Mouse (Mus musculus) urinary bladder, adult 18-20 months (tissue): Measurements from ENCODE around the gene Mettl26.
A peak's percentile ranks its signal among the peaks of the same experiment; 100 is the strongest.

Experiments
- DNase-seq, 2 experiments: peaks; one replicate each; pipeline ENCODE4 v3.0.0; 2022; ENCODE audit warnings: low spot score in 2 of 2, mixed read lengths in 2 of 2

Mettl26 gene

DNA sequence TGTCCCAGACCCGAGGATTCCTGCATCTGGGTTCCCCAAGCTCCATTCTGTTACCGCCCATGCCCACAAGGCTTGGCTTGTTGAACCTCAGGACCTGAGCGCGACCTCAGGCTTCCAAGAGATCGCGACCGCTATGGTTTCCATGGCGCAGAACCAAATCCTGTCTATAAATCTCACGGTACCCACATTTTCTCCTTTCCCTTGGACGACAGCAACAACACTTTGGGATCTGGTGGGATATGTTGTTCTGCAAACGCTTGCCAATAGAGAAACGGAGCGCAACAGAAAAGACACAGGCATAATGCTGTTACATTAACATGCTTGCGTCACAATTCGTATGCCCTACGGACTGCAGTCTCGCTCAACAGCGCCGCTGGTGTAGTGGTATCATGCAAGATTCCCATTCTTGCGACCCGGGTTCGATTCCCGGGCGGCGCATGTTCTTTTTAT lies at the start of gene Mettl26:
TSS of gene Mettl26 (plus strand) at position 354 of the 450 bp plus-strand sequence.
- peak; percentile 91 to 95 for DNase-seq

DNA sequence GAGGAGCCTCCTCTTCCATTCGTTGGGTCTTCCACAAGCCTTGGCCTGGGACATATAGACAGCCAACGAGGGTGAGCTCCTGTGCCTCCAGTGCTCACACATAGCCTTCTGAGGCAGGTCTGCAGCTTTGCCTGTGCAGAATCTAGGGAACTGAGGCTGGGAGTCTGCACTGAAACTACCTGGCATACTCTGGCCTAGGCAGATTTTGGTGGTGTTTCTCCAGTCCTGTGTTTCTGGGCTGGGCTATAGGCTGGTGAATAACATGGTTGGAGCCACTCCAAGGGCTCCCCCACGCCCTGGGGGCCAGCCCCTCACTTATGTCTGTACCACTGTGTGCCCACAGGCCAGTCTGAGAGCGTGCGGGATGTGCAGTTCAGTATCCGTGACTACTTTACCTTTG lies 49.6 kb upstream of the Mettl26 start:
- no peak for DNase-seq

DNA sequence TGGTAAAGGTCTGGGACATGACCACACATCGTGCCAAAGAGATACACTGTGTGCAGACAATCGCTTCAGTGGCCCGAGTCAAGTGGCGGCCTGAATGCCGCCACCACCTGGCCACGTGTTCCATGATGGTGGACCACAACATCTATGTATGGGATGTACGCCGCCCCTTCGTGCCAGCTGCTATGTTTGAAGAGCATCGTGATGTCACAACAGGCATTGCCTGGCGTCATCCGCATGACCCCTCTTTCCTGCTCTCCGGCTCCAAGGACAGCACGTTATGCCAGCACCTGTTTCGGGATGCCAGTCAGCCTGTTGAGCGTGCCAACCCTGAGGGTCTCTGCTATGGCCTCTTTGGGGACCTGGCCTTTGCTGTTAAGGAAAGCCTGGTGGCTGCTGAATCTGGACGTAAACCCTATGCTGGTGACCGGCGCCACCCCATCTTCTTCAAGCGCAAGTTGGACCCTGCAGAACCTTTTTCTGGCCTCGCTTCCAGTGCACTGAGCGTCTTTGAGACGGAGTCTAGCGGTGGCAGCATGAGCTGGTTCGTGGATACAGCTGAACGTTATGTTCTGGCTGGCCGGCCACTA lies 48.8 kb upstream of the Mettl26 start:
- no peak for DNase-seq

DNA sequence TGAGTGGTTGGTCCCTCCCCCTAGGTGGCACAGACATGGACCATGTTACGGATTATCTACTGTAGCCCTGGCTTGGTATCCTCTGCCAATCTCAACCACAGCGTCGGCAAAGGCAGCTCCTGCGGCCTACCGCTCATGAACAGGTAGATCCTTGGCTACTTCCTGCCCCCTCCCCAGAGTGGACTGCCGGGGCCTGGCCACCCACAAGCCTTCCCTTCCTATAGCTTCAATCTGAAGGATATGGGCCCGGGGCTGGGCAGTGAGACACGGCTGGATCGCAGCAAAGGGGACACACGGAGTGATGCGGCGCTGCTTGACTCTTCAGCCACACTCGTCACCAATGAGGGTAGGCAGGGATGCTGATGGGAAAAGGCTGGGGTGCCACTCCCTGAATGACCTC lies 47.9 kb upstream of the Mettl26 start:
- DNase-seq = no peak

DNA sequence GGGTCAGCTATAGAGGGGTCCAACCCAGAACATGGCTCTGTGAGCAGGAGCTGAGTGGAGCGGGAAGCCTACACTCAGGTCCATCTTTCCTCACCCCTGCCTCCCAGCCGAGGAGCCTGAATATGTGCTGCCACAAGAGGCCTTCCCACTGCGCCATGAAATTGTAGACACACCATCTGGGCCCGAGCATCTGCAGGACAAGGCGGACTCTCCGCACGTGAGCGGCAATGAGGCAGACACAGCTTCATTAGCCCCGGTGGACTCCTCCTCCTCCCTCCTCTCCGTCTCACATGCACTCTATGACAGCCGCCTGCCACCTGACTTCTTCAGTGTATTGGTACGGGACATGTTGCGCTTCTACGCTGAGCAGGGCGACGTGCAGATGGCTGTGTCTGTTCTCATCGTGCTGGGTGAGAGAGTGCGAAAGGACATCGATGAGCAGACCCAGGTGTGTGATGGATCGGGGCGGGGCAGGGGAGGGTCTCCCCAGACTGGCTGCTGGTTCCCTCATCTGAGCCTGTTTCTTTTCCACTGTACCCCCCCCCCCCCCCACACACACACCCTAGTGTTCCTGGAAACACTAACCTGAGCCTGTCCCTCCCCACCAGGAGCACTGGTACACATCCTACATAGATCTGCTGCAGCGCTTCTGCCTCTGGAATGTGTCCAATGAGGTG lies 47.2 kb upstream of the Mettl26 start:
- no peak for DNase-seq

DNA sequence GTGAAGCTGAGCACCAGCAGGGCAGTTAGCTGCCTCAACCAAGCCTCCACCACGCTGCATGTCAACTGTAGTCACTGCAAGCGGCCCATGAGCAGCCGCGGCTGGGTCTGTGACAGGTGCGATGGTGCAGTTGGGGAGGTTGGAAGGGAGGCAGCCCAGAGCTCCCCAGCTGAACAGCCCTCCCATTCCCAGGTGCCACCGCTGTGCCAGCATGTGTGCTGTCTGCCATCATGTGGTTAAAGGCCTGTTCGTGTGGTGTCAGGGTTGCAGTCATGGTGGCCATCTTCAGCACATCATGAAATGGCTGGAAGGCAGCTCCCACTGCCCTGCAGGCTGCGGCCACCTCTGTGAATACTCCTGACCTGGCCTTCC lies 46.7 kb upstream of the Mettl26 start:
- no peak for DNase-seq

DNA sequence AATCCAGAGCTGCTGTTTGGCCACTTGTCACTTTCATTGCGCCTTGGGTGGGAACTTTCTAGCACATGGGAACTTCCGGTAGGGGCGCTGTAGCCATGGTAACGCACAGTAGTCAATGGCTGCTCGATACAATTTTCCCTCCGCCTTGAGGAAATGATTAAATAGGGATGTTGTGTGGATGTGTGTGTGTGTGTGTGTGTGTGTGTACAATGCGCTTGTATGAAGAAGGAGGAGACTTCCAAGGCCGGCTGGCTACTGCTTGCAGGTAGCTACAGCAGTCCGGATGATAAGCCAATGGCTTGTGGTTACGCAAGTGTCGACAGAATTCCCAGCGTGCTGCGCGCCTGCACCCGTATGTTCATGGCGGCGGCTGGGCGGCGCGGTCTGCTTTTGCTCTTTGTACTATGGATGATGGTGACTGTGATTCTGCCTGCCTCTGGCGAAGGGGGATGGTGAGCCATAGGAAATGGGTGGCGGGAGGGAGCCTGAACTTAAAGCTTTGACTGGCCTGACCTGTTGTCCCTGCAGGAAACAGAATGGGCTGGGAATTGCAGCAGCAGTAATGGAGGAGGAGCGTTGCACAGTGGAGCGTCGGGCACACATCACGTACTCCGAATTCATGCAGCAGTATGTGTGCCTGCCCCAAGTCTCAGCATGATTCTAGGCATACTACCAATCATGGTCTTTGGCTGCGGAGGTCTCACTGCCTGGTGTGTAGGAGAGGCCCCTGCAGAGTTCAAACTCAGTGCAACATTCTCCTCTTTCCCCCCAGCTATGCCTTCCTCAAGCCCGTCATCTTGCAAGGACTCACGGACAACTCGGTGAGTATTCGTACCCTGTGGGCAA lies 45.9 kb upstream of the Mettl26 start, which contains the start of gene Jmjd8:
TSS of gene Jmjd8 (plus strand) at position 156 of the 846 bp plus-strand sequence.
- DNase-seq = peak; percentile 65 to 66

DNA sequence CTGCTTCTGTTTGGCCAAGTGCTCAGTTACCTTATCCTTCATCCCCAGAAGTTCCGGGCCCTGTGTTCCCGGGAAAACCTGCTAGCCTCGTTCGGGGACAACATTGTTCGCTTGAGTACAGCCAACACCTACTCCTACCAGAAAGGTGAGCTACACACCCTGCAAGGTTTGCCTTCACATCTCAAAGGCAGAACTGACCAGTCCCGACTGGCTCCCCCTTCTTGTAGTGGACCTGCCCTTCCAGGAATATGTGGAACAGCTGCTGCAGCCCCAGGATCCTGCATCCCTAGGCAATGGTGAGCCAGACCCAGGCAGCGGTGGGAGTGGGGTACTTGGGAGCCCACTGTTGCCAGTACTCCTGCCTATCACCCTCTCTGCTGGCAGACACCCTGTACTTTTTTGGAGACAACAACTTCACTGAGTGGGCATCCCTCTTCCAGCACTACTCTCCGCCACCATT lies 45.3 kb upstream of the Mettl26 start:
- peak in 1 of 2 experiments; percentile 18 for DNase-seq

DNA sequence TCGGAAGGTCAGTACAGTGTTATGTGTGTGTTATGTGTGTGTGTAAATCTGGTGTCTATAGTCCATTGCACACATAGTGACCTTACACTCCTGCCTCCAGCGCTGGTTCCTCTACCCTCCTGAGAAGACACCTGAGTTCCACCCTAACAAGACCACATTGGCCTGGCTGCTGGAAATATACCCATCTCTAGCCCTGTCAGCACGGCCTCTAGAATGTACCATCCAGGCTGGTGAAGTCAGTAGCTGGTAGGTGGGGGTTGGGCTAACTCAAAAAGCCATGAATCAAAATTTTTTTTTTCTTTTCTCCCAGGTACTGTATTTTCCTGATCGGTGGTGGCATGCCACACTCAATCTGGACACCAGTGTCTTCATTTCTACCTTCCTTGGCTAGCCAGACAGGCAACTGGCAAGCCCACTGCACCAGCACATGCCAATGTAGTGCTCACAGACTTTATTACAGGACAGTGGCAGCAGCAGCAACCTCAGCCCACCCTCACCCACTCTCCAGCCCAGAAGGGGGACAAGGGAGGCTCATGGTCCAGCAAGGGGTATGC lies 44.6 kb upstream of the Mettl26 start:
- DNase-seq = no peak

DNA sequence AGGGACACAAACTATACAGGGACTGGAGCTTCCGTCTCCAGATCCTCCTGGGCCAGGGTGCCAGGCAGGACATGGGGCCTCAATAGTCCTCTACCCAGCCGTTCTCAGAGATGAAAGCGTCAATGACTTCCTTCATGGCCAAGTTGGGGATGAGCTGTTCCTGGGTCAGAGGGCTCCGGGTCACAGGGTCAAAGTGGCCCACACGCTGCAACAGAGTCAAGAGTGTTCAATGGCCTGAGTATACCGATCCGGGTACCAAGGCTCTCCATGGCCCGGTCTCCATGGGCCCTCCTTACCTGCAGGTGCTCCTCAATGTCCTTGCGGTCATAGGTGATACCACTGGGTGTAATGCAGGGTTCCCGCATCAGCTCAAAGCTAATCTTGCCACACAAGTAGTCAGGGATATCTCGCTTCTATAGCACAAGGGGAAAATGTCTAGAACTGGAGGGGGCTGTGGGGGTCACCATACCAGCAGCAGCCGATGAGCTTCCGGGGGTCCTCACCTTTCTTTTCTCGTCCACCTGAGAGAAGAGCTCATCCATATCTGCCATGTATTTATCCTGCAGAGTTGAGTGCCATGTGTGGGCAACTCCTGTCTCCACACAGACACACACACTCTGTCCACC lies 44.0 kb upstream of the Mettl26 start:
- DNase-seq = no peak

DNA sequence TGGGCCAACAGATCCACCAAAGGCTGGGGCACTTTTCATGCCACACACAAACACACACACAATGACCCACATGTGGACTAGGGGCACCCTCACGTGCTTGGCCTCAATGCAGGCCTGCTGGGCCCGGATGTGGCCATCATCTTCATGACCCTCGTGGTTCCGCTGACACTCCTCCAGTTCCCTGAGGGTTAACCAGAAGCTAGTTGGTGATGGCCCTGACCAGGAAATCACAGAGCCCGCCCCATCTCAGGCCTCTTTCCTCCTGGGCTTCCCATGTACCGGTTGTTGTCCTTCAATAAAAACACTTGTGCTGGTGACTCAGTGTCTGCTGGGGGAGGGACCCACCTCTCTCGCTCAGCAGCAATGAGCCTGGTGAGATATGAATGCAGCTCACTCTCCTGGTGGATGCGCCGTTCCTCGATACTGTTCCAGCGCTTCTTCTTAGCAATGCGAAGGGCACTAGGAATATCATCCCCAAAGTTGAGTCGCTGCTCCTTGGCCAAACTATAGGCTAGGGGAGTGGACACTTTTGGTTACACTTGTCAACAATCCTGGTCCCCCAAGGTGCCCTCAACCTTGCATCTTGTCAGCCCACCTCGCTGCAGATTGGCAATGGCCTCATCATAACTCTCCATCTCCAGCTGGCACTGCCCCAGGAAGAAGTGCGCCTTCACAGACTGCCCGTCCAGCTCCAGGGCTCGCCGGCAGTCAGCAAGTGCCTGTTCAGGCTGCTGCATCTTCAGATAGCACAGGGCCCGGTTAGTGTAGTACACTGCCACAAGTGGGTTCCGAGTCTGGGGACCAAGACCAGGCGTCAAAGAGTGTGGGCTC lies 43.2 kb upstream of the Mettl26 start:
- DNase-seq = peak in 1 of 2 experiments; percentile 31

DNA sequence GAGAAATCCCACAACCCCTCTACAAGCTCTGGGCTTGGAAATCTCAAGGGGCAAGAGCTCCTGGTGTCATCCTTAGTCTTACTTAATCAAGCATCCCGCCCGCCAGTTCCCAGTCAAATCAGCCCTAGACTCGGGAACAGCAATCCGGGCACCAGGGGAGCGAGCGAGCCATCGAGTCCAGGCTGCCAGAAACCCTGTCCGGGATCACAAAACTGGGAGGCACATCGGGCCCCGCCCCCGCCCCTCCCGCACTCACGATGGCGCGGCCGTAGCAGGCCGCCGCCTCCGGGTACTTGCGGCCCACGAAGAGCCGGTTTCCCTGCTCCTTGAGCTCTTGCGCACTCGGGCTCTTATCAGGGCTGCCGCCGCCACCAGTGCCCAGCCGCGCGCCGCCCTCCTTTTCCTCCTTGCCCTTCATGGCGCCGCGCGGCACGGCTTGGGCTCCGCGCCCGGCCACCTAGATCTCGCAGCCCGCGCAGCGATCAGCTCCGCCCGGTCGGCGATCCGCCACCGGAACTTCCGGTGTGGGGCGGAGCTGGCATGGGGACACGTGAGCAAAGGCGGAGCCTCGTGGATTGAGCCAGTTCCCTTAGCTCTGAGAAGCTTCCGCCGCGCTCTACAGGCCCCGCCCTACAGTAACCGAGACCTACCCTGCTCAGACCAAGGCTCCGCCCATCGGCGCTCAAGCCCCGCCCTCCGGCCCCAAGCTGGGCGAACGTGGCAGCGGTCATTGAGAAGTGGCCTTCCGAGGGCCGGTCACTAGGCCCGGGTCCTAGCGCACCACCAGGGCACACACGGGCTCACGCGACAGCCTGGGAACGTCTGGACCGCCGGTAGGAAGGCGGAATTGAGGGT lies 42.2 kb upstream of the Mettl26 start:
- DNase-seq = peak; percentile 98 to 99

DNA sequence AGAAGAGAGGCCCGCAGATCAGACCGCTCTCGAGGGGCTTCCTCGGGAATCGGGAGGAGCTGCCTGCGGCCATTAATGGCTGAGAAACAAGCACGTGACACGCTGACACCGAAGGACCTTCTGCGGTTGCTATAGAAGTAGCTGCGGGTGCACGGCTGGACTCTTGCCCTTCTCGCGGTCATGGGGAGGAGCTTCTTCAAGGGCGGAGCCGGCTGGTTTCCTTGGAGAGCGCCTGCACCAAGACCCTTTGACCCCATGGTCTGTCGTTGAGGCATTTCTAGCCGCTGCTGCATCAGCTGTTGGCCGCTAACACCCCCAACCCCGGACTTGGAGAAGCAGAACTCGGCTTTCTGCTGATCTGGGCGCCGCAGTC lies 41.6 kb upstream of the Mettl26 start, which contains the start of gene Stub1:
TSS of gene Stub1 (minus strand) at position 114 of the 373 bp plus-strand sequence.
- DNase-seq = peak in 1 of 2 experiments; percentile 88

DNA sequence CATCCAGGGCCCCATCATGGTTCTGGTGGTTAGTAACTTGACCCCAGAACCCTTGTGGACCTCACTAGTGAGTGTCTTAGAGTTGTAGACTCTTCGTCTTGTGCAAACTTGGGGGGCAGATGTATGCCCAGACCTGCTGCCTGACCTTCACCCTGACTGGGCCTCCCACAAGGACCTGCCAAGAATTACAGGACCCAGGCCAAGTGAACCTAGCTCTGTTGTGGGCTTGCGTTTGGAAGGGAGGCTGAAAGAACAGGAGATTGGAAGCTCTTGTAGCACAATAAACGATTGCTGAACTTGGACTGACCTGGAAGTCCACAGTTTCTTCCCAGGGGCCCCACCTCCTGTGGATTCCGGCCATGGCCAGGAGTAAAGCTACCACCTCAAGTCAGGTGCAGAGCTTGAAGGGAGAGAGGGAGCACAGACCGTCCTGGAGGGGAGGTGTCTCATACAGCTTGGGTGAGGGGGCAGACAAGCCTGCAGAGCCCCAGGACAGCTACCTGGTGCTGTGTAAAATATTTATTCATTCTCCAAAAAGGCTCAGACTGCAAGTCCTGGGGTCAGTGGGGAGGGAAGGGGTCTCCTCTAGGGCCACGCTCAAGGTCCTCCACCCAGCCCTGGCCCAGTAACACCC lies 40.8 kb upstream of the Mettl26 start:
- DNase-seq = no peak

DNA sequence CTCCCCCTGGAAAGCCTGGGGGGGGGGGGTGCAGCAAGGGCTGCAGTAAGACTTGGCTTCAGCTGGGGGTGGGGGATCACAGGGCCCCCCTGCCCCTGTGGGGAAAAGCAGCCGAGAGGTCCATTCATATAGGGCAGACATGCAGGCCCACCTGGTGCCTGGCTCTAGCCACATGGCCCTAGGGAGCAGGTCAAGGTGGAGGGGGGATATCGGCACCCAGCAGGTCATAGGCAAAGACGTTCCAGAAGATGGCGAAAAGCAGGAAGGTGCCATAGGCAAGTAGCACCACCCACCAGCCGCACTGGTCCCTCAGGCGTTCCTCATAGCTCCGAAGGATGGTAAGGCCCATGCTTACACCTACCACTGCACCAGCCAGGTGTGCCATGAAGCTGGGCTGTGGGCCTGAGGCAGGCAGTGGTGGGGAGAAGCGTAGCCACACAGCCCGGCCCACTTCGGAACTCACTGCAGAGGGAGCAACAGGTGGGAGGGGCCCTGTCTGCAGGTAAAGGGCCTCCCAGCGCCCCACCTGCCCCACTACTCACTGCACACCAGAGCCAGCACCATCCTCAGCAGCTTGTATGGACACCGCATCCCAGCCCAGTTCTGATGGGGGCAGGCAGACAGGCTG lies 40.2 kb upstream of the Mettl26 start:
- DNase-seq = no peak

DNA sequence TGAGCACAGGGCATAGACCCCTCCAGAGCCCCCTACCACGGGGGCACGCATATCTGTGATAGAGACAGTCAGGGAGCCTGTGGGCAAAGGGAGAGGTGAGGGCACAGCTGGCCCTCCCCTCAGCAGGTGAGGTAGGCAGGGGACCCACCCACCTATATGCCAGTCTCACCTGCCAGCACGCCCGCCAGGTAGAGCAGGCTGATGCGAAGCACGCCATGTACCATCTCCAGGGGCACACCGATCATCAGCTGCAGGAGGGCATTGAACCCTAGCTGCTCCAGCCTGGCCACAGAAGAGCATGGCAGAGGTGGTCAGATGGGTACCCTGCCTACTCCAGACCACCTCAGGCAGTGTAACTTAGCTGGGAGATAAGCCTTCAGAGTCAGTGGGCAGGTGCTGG lies 39.6 kb upstream of the Mettl26 start:
- no peak for DNase-seq

DNA sequence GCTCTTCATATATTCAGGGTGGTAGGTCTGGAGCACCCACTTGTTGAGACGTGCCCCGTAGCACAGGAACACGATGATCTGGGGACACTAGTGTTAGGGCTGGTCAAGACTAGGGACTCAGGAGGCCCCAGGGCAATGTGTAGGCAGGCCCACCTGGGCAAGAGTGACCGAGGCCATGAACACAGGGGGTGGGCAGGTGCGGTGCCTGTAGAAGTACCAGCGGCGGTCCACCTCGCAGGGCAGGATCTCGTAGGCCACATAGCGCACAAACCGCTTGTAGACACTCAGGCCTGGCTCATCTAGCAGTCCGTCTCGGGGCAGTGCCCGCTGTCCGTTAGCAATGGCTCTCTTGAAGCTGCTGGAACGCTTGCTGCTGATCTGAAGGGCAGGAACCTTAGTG lies 39.1 kb upstream of the Mettl26 start:
- DNase-seq = no peak

DNA sequence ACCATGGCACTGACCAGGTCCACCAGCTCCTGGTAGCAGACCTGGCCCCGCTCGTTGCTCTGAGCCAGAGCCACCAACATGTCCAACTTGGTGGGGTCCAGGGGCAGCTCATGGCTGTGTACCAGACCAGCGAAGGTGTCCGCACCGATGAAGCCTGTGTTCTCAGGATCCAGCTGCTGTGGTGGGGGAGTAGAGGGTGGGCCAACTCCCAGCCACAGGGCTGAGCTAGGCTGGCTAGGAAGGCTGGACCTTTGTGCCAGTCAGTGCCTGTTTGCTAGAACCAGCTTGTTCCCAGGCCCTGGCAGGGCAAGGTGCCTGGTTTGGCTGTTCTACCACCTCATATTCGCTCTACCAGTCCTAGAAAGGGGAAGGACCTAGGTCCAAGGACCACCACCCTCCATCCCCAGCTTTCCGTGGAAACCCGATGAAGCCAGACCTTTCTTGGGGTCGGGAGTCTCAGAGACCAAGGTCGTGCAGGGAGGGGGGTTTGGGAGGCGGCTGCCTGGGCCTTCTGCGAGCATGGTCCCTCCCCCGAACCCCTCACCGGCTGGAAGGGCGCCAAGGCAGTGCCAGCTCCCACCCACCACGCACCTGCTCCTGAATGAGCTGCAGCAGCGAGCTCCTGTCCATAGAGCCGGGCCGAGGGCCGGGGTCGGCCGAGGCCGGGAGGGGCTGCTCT lies 38.3 kb upstream of the Mettl26 start:
- DNase-seq = peak in 1 of 2 experiments; percentile 35
